Mouse (Mus musculus) kidney, embryonic 14.5 days (tissue): ENCODE data around the gene Gpr152. TPM values are rescaled to one million over a fixed set of nuclear protein-coding genes. Genes with fewer than 3 reads are reported as not detected.

Experiments
- ATAC-seq: fragments of 200-750 bp; cut with Nextera tagmentation; 2 replicates; pipeline ENCODE4 v1.8.0; 2017; ENCODE audit warnings: moderate number of reproducible peaks, mild to moderate bottlenecking, moderate TSS enrichment, moderate library complexity; ENCODE audit not compliant: low FRiP score, low TSS enrichment
- H3K27ac ChIP-seq: fragments of 300-500 bp; sonication (generic); 2 replicates; pipeline ENCODE4 v1.5.1; 2014; ENCODE audit warnings: low read depth, mild to moderate bottlenecking, low read length, moderate library complexity, mixed read lengths
- H3K27me3 ChIP-seq: fragments of 300-500 bp; sonication (generic); 2 replicates; pipeline ENCODE4 v1.6.1; 2014; ENCODE audit warnings: mild to moderate bottlenecking, low read length; ENCODE audit not compliant: control insufficient read depth, insufficient read depth
- H3K36me3 ChIP-seq: fragments of 300-500 bp; sonication (generic); 2 replicates; pipeline ENCODE4 v1.6.1; 2014; ENCODE audit warnings: low read length, mixed read lengths; ENCODE audit not compliant: control insufficient read depth, insufficient read depth
- H3K4me1 ChIP-seq: fragments of 300-500 bp; sonication (generic); 2 replicates; pipeline ENCODE4 v1.6.1; 2014; ENCODE audit warnings: low read length, mixed read lengths; ENCODE audit not compliant: control insufficient read depth, insufficient read depth
- H3K4me2 ChIP-seq: fragments of 300-500 bp; sonication (generic); replicated peaks from 2 replicates; pipeline ENCODE4 v1.6.1; 2014; ENCODE audit warnings: low read depth, mild to moderate bottlenecking, low read length
- H3K4me3 ChIP-seq: fragments of 300-500 bp; sonication (generic); 2 replicates; pipeline ENCODE4 v1.5.1; 2014; ENCODE audit warnings: mild to moderate bottlenecking, low read length
- H3K9ac ChIP-seq: fragments of 300-500 bp; sonication (generic); 2 replicates; pipeline ENCODE4 v1.6.1; 2014; ENCODE audit warnings: low read depth, mild to moderate bottlenecking, low read length, moderate library complexity
- H3K9me3 ChIP-seq: fragments of 300-500 bp; sonication (generic); 2 replicates; pipeline ENCODE4 v1.6.1; 2016; ENCODE audit warnings: low read length; ENCODE audit not compliant: control insufficient read depth
- WGBS: fragments of 180-500 bp; shearing (Covaris S2); extraction: QIAGEN DNeasy Blood & Tissue Kit; methylation state at CpG from one replicate; pipeline ENCODE4 v1.1.7; 2014; 5-methylcytosine and 5-hydroxymethylcytosine counted together
- polyA plus RNA-seq: library from polyadenylated mRNA; unstranded; fragments of >200 nt; fragmentation: Nextera tagmentation; extraction: Ambion mirVana; gene quantifications from 2 replicates; pipeline ENCODE4 v1.2.1, GENCODE M21; 2014

The Gpr152 gene
- polyA plus RNA-seq, 1 experiment from 2014 or later = not detected

DNA sequence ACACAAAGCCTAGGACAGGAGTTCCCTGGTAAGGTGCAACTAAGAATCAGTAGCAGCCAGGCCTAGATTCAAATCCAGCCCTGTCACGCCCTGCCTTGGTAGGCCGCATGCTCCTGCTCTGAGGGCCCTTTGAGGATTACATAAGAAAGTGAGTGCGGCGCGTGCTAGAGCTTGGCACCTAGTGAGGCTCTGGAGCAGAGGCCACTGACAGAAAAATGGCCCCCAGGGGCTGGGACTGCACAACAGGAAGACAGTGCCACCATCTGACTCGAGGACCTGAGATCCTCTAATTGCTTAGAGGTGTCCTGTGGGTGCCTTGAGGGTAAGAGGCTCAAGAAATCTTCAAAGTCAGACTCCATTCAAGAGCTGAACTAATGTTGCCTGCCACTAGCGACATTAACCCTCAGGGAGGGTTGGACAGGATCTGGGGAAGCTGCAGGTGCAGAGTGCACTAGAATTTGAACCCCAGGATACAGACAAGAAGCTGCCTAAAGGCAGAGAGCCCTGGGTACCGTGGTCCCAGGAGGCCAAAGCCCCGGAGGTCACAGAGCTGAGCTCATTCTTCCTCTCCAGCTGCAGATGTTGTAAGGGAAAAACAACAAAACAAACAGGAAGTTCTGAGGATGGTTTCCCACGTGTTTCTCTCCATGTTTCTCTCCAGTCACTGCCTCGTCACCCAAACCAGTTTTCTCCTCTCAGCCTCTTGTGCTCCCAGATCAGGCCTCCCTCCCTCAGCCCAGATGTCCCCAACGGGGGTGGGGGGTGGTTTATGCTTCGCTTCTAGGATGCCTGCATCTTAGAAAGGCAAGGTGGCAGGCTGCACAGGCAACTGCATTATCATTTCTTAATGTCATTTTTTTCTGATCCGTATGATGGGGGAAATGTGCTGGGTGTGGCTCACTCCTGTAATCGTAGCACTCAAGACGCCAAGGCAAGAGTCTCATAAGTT is 5.2 kb downstream of the Gpr152 start:
- no peak overlapping the region for H3K9ac ChIP-seq
- no peaks in the 10 kb centered on the region for H3K27me3 ChIP-seq
- no peak overlapping the region for H3K27ac ChIP-seq
- no peak overlapping the region for H3K4me2 ChIP-seq
- no peak overlapping the region for H3K4me3 ChIP-seq
- H3K4me1 ChIP-seq = peaks cover 14% of the 10 kb centered on the region
- no peaks in the 10 kb centered on the region for H3K9me3 ChIP-seq
- H3K36me3 ChIP-seq = no peaks in the 10 kb centered on the region
- WGBS = 81% methylated on average over 16 of the region's 16 CpGs
- no peak for ATAC-seq

DNA sequence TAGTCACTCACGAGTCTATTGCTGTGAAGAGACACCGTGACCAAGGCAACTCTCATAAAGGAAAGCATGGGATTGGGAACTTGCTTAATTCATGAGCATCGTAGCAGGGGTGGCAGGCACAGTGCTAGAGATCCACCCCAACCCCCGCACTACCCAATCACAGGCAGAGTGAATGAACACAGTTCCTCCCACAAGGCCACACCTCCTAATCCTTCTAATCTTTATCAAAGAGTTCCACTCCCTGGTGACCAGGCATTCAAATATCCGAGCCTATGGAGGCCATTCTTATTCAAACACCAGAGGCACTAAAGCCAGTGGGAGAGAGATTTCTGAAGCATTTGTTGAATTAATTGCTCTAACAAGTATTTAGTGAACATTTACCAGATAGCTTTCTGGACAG is 6.3 kb downstream of the Gpr152 start:
- 92% methylated on average over 5 of the region's 5 CpGs for whole genome bisulfite sequencing
- Histone ChIP-seq H3K9ac (no peak overlapping the region), H3K4me2 (no peak overlapping the region), H3K9me3 (no peaks in the 10 kb centered on the region), H3K4me1 (peaks cover 14% of the 10 kb centered on the region), H3K27ac (no peak overlapping the region), H3K36me3 (peaks cover 11% of the 10 kb centered on the region), H3K27me3 (no peaks in the 10 kb centered on the region), H3K4me3 (no peak overlapping the region)
- ATAC-seq = no peak

DNA sequence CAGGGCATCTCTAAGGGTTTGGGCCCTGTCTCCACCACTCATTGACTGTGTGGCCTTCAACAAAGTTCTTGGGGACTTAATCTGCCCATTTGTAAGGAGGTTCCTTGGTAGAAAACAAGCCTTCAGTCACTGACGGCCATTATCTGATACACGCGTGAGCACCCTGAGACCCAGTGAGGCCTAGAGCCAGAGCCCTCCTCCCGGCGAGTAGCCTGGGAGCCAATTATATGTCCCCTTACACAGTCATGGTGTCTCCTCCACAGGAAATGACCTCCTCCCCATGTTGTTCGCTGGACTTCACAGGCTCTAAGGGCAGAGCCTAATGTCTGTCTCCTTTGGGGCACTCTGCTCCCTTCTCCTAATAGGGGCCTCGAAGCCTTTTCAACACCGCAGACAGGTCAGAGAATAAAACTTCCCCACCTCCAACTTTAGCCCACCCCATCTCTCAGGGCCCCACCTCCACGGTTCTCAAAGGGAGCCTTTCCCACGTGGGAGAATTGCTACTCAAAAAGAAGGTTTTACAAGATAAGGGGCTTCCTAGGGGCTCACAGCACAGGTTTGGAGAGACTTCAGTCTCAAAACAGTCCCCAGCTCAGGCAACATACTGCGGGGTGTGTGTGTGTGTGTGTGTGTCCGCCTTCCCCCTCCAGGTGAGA is 6.9 kb downstream of the Gpr152 start:
- Histone ChIP-seq H3K4me2 (no peak overlapping the region), H3K4me3 (no peak overlapping the region), H3K9ac (no peak overlapping the region), H3K4me1 (peaks cover 14% of the 10 kb centered on the region), H3K27ac (no peak overlapping the region), H3K27me3 (no peaks in the 10 kb centered on the region), H3K36me3 (peaks cover 16% of the 10 kb centered on the region), H3K9me3 (no peaks in the 10 kb centered on the region)
- 71% methylated on average over 12 of the region's 12 CpGs for WGBS
- ATAC-seq = no peak

DNA sequence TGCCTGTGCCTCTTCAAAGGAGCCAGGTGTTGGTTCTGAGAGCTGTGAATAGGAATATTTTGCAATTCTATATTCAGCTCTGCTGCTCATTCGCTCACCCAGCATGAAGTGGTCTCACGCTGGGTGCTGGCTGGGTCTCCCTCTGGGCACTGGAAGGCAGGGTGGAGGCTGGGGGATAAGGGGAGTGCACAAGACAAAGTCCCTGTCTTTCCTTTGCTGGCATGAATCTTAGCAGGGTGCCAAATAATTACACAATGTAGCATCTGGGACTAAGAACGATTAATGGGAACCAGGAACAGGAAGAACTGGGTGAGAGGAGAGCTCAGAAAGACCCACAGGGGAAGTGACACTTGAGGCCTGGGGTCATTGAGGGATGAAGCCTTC is 7.4 kb downstream of the Gpr152 start:
- H3K9me3 ChIP-seq = no peaks in the 10 kb centered on the region
- no peak overlapping the region for H3K27ac ChIP-seq
- H3K4me2 ChIP-seq = no peak overlapping the region
- H3K27me3 ChIP-seq = no peaks in the 10 kb centered on the region
- 73% methylated on average over 3 of the region's 3 CpGs for WGBS
- no peak overlapping the region for H3K9ac ChIP-seq
- H3K4me1 ChIP-seq = peaks cover 14% of the 10 kb centered on the region
- no peak overlapping the region for H3K4me3 ChIP-seq
- no peak for ATAC-seq
- peaks cover 16% of the 10 kb centered on the region for H3K36me3 ChIP-seq

DNA sequence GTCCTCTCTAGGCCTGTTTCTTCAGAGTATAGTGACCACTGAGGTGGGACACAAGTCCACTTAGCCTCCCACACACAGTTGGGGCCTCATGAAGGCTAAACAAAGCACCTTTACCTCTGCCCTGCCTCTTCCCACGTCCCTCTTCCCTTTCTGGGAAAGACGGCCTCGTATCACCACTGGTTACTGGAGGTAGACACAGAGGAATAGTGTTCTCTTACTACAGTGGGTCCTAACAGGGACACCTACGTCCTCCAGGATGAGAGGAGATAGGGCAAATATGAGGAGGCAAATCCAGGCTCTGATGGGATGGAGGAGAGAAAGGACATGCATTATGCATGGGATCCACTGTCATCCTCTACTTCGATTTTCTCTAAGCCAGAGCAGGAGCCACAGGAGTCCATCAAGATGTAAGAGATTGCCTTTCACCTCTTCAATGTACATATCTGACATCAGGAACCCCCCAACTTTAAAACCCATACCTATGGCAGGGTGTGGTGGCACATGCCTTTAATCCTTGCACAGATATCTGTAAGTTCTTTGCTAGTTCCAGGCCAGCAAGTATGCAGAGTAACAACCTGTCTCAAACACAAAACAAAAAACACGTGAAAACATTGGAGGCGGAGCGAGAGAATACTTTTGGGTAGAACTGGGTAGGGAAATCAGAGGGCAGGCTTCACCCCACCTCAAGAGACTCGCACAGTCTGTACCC is 8.3 kb downstream of the Gpr152 start:
- Histone ChIP-seq H3K4me2 (peak overlapping the region; percentile 72), H3K9me3 (no peaks in the 10 kb centered on the region), H3K9ac (peak overlapping the region; percentile 68; the same call in 1 of the 2 replicates), H3K36me3 (peaks cover 21% of the 10 kb centered on the region), H3K4me3 (peak overlapping the region; percentile 86), H3K27ac (no peak overlapping the region), H3K27me3 (no peaks in the 10 kb centered on the region), H3K4me1 (peaks cover 14% of the 10 kb centered on the region)
- ATAC-seq = peak; percentile 43
- 31% methylated on average over 9 of the region's 9 CpGs for WGBS

DNA sequence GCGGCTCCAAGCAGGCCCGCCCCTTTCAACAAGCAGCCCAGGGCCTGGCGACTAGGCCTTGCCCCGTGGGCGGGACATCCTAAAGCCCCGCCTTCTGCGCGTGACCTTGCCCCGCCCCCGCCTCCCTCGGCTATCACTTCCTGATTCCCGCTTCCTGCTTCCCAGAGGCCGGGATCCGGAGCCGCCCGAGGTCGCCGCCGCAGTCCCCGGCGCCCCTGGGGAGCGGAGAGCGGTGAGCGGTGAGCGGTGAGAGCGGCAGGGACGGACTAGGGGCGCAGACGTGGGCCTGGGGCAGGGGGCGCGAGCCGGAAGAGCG is 8.9 kb downstream of the Gpr152 start, which contains the start of gene Coro1b:
Gene Coro1b (plus strand): TSS at position 129 of the 316 bp plus-strand sequence.
- Histone ChIP-seq H3K4me1 (peaks cover 14% of the 10 kb centered on the region), H3K27ac (peak within 1 kb of the TSS; percentile 6; the same call in 1 of the 2 replicates), H3K9ac (peak within 1 kb of the TSS; percentile 68), H3K4me3 (peak within 1 kb of the TSS; percentile 86), H3K36me3 (peaks cover 26% of the 10 kb centered on the region), H3K4me2 (peak within 1 kb of the TSS; percentile 72), H3K9me3 (no peaks in the 10 kb centered on the region), H3K27me3 (no peaks in the 10 kb centered on the region)
- 0% methylated on average over 32 of the region's 33 CpGs for WGBS
- peak; percentile 95 for ATAC-seq

DNA sequence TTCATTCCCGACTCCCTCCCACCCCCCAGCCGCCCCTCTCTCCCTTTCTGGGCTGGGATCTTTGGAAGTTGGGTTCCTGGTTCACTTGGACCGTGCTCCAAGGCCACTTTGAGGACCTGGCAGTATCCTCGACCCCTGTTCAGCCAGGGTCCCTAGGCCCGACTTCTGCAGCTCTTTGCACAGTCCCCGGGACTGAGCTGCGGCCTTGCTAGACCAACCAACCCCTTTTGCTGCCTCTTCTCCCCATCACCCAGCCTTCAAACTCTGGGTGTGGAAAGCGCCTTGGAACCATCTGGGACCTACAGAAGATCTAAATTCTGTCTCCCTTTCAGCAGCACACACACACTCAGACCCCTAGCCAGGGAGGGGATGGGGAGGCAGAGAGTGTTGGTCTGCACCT is 9.2 kb downstream of the Gpr152 start:
- H3K27ac ChIP-seq = peak overlapping the region; percentile 6; the same call in 1 of the 2 replicates
- no peaks in the 10 kb centered on the region for H3K9me3 ChIP-seq
- peak overlapping the region; percentile 72 for H3K4me2 ChIP-seq
- WGBS = under 1% methylated on average over 8 of the region's 8 CpGs
- peaks cover 14% of the 10 kb centered on the region for H3K4me1 ChIP-seq
- H3K36me3 ChIP-seq = peaks cover 28% of the 10 kb centered on the region
- peak overlapping the region; percentile 86 for H3K4me3 ChIP-seq
- peak overlapping the region; percentile 68 for H3K9ac ChIP-seq
- 0 out of 2 replicates have a peak, but pooled peaks have one; percentile 16 for ATAC-seq
- no peaks in the 10 kb centered on the region for H3K27me3 ChIP-seq

DNA sequence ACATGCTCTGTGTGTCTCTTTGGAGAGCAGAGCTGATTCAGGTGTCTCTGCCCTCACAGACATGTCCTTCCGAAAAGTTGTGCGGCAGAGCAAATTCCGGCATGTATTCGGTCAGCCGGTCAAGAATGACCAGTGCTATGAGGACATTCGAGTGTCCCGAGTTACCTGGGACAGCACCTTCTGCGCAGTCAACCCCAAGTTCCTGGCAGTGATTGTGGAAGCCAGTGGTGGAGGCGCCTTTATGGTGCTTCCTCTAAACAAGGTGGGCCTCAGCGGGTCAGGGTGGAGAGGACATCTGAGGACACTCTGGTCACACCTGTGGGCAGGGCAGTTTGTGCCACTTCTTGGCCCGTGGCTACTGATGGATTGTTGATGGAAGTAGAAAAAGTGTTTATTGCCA is 9.7 kb downstream of the Gpr152 start:
- H3K27ac ChIP-seq = no peak overlapping the region

More for the DNA sequence above, 9.7 kb downstream of the Gpr152 start:
- peak overlapping the region; percentile 86 for H3K4me3 ChIP-seq
- ATAC-seq = no peak
- peak overlapping the region; percentile 68; the same call in 1 of the 2 replicates for H3K9ac ChIP-seq
- 81% methylated on average over 11 of the region's 11 CpGs for WGBS
- peaks cover 28% of the 10 kb centered on the region for H3K36me3 ChIP-seq
- H3K4me2 ChIP-seq = peak overlapping the region; percentile 72
- no peaks in the 10 kb centered on the region for H3K27me3 ChIP-seq
- peaks cover 17% of the 10 kb centered on the region for H3K4me1 ChIP-seq
- no peaks in the 10 kb centered on the region for H3K9me3 ChIP-seq
